23 mouse cellular contexts compared by ENCODE assay signal in the genomic region with DNA sequence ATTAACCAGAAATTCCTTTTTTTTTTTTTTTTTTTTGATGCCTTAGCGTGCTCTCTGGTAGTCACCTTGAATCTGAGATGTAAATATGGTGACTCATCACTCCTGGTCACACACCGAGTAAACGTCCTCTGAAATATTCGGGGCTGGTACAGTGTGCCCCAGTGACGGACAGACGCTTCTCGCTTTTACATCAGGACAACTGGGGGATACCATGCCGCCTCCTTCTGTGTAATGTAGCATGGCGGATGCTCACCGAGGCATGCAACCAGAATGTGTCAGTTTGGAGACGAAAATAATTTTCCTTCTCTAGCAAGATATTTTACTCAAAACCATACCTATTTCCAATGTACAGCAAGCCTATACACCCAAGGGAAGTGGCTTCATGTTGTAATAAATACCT. TPM values are rescaled to one million over a fixed set of nuclear protein-coding genes. Genes with fewer than 3 reads are reported as not detected.
DNase-seq lines count a peak whose midpoint lies in the region; ATAC-seq lines count a peak whose summit lies in the region.
"Had no signal": no experiment of that assay in that cellular context is flagged by ENCODE, and none has a peak within 500 bp of the region (broad histone marks: within the 10 kb centered on the region; RNA-seq: fewer than 3 reads in every experiment).

No protein-coding gene starts in this region.

- no peak overlapping the region for H3K9ac ChIP-seq in hindbrain, embryonic 14.5 days
- H3K9ac ChIP-seq in hindbrain, embryonic 12.5 days, result no peak overlapping the region
- H3K9ac ChIP-seq: embryonic facial prominence, embryonic 13.5 days; liver, embryonic 12.5 days; lung, embryonic 14.5 days; midbrain, embryonic 12.5 days had no signal

- H3K36me3 ChIP-seq in hindbrain, embryonic 14.5 days (replicated peaks; ENCODE audit: control insufficient read depth, insufficient read depth), result no peaks in the 10 kb centered on the region
- no peaks in the 10 kb centered on the region for H3K36me3 ChIP-seq in hindbrain, embryonic 12.5 days
- H3K36me3 ChIP-seq: embryonic facial prominence, embryonic 13.5 days; liver, embryonic 12.5 days; midbrain, embryonic 12.5 days had no signal

- H3K4me3 ChIP-seq in hindbrain, embryonic 14.5 days (replicated peaks; ENCODE audit: low read length), result no peak overlapping the region
- H3K4me3 ChIP-seq in hindbrain, embryonic 12.5 days, result no peak overlapping the region
- H3K4me3 ChIP-seq: embryonic facial prominence, embryonic 13.5 days; liver, embryonic 12.5 days; midbrain, embryonic 12.5 days had no signal

- ATAC-seq in hindbrain, embryonic 14.5 days (ENCODE audit: low FRiP score), result no peak
- no peak for ATAC-seq in hindbrain, embryonic 12.5 days (ENCODE audit: low FRiP score)
- ATAC-seq: intestine, postnatal 0 days; liver, embryonic 12.5 days had no signal

- H3K27ac ChIP-seq in hindbrain, embryonic 14.5 days, result no peak overlapping the region
- no peak overlapping the region for H3K27ac ChIP-seq in hindbrain, embryonic 12.5 days
- H3K27ac ChIP-seq: embryonic facial prominence, embryonic 13.5 days; kidney, postnatal 0 days; liver, embryonic 12.5 days; midbrain, embryonic 12.5 days had no signal

- H3K27me3 ChIP-seq in hindbrain, embryonic 14.5 days (ENCODE audit: control insufficient read depth, insufficient read depth, low read length), result no peaks in the 10 kb centered on the region
- H3K27me3 ChIP-seq in hindbrain, embryonic 12.5 days, result 0 out of 2 replicates have a peak, but pooled peaks cover 3% of the 10 kb centered on the region
- H3K27me3 ChIP-seq: embryonic facial prominence, embryonic 13.5 days; liver, embryonic 12.5 days; midbrain, embryonic 12.5 days had no signal

- 60% methylated on average over 11 of the region's 11 CpGs for whole genome bisulfite sequencing in hindbrain, embryonic 14.5 days
- 79% methylated on average over 11 of the region's 11 CpGs for WGBS in hindbrain, embryonic 12.5 days

- peak; percentile 32 for DNase-seq in hindbrain, embryonic 14.5 days (ENCODE audit: low spot score)
- DNase-seq in right cerebral cortex, postnatal 4 days, result peak; percentile 5
- DNase-seq in right cerebral cortex, adult 2 months (ENCODE audit: low spot score in 2 of 2), result no peak
- peak; percentile 85 to 89 for DNase-seq in cerebellum, postnatal 10 days
- no peak for DNase-seq in heart, postnatal 10 days
- no peak for DNase-seq in thymus, postnatal 0 days (ENCODE audit: low spot score)
- DNase-seq: adrenal gland, adult 8-10 months; B cell, adult 2 months; heart, postnatal 36 days; lung, embryonic 14.5 days; lung, postnatal 4 days; thymus, postnatal 25 days had no signal

- no peaks in the 10 kb centered on the region for H3K9me3 ChIP-seq in hindbrain, embryonic 14.5 days (ENCODE audit: control insufficient read depth, low read length)
- H3K9me3 ChIP-seq in hindbrain, embryonic 12.5 days (replicated peaks), result no peaks in the 10 kb centered on the region
- H3K9me3 ChIP-seq: embryonic facial prominence, embryonic 13.5 days; liver, embryonic 12.5 days; midbrain, embryonic 12.5 days had no signal

- no peaks in the 10 kb centered on the region for H3K4me1 ChIP-seq in hindbrain, embryonic 14.5 days (replicated peaks; ENCODE audit: control insufficient read depth, insufficient read depth, low read length)
- no peaks in the 10 kb centered on the region for H3K4me1 ChIP-seq in hindbrain, embryonic 12.5 days
- H3K4me1 ChIP-seq: embryonic facial prominence, embryonic 13.5 days; liver, embryonic 12.5 days; midbrain, embryonic 12.5 days had no signal

- H3K4me2 ChIP-seq in hindbrain, embryonic 14.5 days (replicated peaks), result 0 out of 2 replicates have a peak overlapping the region, but pooled peaks have one; percentile 12
- no peak overlapping the region for H3K4me2 ChIP-seq in hindbrain, embryonic 12.5 days (replicated peaks)
- H3K4me2 ChIP-seq: embryonic facial prominence, embryonic 13.5 days; heart, embryonic 11.5 days; liver, embryonic 12.5 days; lung, embryonic 14.5 days; midbrain, embryonic 12.5 days had no signal

- intact Hi-C loops in heart, postnatal 10 days (cut with DNase I), result no loop called here

RNA-seq across cellular contexts. Expression of a gene that starts 37.6 kb away (rescaled TPM):
- polyA plus RNA-seq in hindbrain, embryonic 14.5 days (2014; fragmentation: Nextera tagmentation; extraction: Ambion mirVana), result 1.1 and 2.3 TPM in 2 replicates
- polyA plus RNA-seq in hindbrain, embryonic 12.5 days (2016; fragmentation: Nextera tagmentation; extraction: Ambion mirVana), result 1.3 and 1.4 TPM in 2 replicates
- total RNA-seq in heart, postnatal 10 days (2021), result not detected
- polyA plus RNA-seq in thymus, postnatal 0 days (2015; fragmentation: Nextera tagmentation; extraction: Ambion mirVana), result not detected in 2 replicates
- total RNA-seq: adrenal gland, adult 8-10 months; heart, postnatal 36 days had no signal
- polyA plus RNA-seq: embryonic facial prominence, embryonic 13.5 days; gonadal fat pad, adult 2 months; heart, embryonic 11.5 days; intestine, postnatal 0 days; kidney, postnatal 0 days; limb, embryonic 11.5 days; liver, embryonic 12.5 days; lung, embryonic 14.5 days; spleen, adult 2 months; stomach, embryonic 16.5 days had no signal

Comparison
In these comparisons a context has a peak if more than half of its experiments do, and no peak if none do; other contexts are left out.
1. DNase-seq: peak in hindbrain, embryonic 14.5 days (single experiment), right cerebral cortex, postnatal 4 days (single experiment) and cerebellum, postnatal 10 days (2 of 2); none in right cerebral cortex, adult 2 months (0 of 2), heart, postnatal 10 days (0 of 2) and thymus, postnatal 0 days (single experiment).